Mouse (Mus musculus): ENCODE measurements around the gene Bloc1s2.

Gene Bloc1s2

DNA sequence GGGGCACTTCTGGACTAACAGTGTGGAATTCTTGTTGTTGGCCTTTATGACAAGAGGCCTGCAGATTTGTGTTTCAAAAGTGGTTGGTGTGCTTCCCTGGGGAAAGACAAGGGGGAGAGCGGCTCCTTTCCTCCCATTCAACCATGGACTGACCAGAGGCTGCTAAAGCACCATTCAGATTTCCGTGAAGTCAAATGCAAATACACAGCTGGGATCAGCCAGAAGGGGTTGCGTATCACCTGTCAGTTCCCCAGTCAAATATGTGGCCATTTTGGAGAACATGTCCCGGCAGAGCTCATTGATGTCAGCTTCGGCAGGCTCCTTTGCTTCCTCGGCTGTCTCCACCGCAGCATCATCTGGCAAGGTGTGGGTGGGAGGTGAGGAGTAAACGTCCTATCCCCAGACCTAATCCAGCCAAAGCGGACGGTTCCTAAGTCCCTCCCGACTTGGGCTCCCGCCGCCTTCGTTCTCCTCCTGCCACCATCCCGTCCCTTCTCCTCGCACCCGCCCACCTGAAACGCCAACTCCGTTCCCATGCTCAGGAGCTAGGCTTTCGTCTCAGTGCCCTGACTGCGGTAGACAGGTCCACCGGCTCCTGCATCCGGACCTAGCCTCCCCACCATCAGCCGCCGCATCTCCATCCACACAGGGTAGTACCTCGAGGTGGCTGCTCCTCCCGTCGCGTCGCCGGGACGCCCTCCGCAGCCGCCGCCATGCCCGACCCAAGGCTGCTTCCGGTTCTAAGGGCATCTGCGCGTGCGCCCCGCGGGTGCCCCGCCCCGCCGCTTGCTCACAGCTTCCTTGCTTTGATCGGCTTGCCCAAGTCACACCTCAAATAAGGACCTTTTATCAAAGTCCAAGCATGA, at the start of gene Bloc1s2:
Gene Bloc1s2, minus strand, starts transcription at position 745 of the 866 bp plus-strand sequence.
- DNase-seq: peak; percentile 93

- DNase-seq: peak; percentile 61
Observed at GRCm38 (mm10) chr19:44195138-44195537, 48.9 kb upstream of the Bloc1s2 start.

DNA sequence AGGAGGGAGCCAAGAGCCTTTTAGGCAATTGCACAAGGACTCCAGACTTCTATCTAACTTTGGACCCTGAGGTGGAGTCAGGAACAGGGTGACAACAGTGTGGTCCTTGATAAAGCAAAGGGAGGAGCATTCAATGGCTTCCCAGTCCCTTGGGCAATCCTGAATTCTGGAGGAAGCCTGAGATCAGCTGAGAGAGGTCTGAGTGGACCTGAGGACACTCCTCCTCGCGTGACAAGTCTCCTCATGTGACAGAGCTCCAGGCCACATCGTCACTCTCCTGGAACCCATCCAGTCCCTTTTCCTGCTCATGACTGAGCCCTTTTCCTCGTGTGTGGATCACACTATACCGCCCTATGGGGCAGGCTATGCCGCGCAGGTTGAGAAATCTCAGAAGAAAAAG, 47.7 kb upstream of the Bloc1s2 start:
- no peak for DNase-seq

- no peak for DNase-seq
Observed at GRCm38 (mm10) chr19:44192342-44192741, 46.1 kb upstream of the Bloc1s2 start, which contains the start of gene Pkd2l1. Gene Pkd2l1, minus strand, starts transcription at chr19:44192442.

- DNase-seq: no peak
Observed at GRCm38 (mm10) chr19:44189056-44189455, 42.8 kb upstream of the Bloc1s2 start.

DNA sequence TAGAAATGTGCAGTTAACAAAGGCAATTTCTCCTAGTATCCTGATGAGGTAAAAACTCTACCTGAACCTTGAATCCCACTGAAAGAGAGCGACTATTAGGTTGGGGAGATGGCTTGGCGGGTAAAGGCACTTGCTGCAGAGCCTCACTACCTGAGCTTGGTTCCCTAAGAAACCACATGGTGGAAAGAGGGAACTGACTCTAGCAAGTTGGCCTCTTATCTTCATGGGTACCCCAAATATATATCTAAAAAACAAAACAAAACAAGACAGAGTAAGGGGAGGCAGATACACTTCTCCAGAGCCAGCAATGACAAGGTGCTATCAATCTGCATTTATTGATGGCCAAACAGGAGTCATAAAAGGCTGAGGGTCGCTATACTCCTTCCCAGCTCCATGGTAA, 37.7 kb upstream of the Bloc1s2 start:
- DNase-seq: no peak

DNA sequence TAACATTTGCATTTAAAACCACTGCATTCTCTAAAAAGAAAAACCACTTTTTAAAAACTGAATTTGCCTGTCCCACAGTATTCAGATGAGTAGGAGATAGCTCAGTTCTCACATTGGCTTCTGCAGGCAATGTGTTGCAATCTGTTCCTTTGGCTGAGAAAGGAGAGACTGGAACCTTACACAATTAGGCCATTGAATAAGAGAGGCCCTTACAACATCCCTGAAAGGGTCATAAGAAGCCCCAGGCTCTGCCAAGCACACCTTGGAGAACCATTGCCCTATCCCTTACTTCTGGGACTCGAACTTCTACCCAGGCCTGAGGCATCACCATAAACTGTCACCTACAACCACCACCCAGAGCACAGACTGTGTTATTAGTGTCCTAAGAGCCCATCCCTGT, 34.3 kb upstream of the Bloc1s2 start:
- DNase-seq: no peak

- no peak for DNase-seq
Observed at GRCm38 (mm10) chr19:44176741-44177140, 30.5 kb upstream of the Bloc1s2 start.

DNA sequence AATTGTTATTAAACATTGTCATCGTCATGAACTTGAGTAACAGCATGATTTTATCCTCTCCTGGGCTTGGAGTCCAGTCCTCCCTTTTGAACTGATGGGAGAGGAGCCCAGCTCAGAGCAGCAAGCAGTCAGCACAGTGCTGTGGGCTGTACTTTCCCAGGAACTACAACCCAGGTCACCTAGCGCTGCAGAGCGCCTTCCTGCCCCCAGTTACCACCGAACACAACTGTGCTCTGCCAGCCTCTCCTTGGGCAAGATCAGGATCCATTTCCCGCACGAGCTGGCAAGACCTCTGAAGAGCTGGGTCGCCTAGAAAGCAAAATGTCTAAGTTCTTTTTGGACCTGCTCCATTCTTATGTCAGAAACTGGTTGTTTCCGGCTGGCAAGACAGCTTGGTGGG, 28.6 kb upstream of the Bloc1s2 start:
- DNase-seq: no peak

- DNase-seq: no peak
Observed at GRCm38 (mm10) chr19:44161515-44161914, 15.3 kb upstream of the Bloc1s2 start.

DNA sequence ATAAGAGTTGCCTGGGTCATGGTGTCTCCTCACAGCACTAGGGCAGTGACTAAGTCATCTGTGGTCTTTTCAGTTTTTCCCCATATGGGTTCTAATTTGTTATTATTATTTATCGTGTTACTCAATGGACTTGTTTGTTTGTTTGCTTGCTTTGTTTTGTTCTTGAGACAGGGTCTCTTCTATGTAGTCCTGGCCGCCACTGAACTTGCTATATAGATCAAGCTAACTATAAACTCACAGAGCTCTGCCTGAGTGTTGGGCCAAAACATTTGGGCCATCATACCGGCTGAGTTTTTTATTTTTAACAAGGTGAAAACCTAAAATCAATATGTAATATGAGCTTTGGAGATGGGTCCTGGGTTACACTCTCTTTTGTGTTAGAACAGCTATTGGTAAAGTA, 13.1 kb upstream of the Bloc1s2 start:
- DNase-seq: no peak

DNA sequence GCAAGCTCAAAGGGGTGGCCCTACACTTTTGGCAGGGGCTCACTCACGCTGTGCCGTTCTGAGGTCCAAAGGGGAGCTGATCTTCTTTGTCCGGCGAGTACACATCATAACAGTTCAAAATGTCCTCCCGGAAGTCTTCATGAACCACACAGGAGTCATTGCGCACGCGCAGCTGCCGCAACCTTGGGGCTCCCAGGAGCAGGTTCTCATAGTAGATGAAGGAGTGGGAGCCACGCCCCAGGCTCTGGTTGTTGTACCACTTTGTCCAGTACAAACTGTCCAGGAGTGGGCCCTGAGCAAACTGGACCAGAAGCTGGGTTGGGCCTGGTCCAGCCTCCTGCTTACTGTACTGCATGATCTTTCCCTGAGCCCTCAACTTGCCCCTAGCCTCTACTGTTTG, 10.8 kb upstream of the Bloc1s2 start:
- no peak for DNase-seq

DNA sequence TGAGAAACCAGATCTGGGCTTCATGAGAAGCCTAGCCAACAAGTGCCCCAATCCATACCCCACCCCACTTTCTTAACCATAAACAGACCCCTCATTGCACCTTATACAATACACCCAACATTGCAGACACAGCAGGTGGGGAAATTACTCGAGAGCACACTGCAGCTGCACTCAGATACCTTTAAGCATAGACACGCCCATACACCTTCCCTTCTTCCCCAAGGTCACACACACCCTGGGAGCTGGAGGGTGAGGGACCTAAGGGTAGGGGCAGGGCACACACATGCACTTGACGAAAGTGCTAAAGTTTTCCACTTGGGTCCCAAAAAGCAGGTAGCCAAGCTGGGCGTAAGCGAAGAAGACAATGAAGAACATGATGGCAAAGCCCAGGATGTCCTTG, 7.5 kb upstream of the Bloc1s2 start:
- no peak for DNase-seq

DNA sequence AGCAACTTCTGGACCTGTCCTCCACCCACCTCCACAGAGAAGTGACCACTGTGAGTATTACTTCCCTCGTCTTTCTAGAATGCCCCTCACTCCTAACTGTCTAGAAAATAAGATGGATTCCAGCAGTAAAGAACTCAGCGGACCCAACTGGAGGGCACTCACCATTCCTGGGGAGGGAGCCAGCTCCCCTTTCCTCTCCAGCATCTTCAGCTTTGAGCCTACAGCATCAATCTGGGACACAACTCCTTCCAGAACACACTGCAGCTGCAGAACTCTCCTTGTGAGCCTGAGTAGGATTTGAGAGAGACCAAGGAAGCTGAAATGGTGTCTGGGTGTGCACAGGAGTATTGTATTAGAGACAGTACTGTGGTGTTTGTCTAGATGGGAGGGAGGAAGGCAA, 2.7 kb upstream of the Bloc1s2 start:
- no peak for DNase-seq

GRCm38 (mm10) chr19:44148345-44148744, 2.1 kb upstream of the Bloc1s2 start:
- no peak for DNase-seq

DNA sequence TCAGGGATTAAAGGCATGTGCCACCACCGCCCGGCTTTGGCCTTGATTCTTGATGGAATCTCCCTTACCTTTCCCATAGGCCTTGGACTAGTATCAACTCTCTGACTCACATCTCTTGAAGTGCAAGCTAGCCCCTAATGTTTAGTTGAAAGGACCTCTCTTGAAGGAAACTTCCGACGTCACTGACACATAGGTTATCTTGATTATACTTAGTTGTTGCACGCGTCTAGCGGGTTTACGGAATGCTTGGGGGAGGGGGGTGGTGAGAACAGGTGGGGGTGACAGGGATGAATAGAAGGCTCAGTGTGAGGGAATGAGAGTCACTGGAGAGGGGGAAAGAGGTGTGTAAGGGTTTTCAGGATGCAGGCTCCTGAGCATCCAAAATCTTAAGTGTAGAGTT, 705 bp upstream of the Bloc1s2 start:
- DNase-seq: no peak

- DNase-seq: no peak
Observed at GRCm38 (mm10) chr19:44146568-44146879, 278 bp upstream of the Bloc1s2 start.

- DNase-seq: no peak
Observed at GRCm38 (mm10) chr19:44144366-44144765, 1.9 kb downstream of the Bloc1s2 start.

- DNase-seq: peak; percentile 7
Observed at GRCm38 (mm10) chr19:44135960-44136485, 10.2 kb downstream of the Bloc1s2 start.

DNA sequence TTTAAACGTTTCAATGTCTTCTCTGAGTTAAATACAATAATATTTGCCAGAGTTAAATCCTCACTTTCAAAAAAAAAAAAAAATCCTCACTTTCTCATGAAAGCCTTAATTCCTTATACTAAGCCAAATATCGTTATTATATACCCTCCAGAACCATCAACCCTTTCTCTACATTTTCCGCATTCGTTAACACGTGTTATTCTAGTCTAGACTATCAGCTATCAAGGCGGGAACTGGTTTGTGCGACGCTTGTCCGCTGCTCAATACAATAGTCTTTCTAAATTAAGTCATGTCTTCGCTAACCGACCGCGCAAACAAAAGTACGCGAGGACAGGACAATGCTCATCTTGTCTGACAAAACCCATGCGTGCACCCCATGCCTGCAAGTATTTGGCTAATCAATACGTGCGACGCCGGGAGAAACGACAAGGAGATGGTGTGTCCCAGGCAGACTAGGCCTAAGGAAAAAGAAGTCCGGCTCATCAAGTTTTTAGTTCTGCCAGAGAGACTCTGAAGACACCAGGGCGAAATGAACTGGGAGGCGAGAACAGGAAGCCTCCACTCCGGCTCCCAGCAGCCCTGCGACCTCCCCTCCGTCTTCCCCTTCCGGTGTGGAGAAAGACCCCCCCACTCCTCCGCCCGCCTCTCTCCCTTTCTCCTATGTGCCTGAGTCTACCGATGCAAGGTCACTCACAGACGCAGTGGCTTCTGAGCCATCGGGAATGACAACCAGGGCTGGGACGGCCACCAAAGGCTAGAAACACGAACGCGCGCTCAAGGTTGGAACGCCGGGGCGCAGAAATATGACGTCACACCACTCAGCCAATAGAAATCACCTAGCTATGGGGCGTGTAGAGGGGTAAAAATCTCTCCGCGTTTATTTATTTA, 10.9 kb downstream of the Bloc1s2 start, which contains the start of gene Cwf19l1:
Gene Cwf19l1, minus strand, starts transcription at position 805 of the 888 bp plus-strand sequence.
- peak; percentile 88 for DNase-seq

DNA sequence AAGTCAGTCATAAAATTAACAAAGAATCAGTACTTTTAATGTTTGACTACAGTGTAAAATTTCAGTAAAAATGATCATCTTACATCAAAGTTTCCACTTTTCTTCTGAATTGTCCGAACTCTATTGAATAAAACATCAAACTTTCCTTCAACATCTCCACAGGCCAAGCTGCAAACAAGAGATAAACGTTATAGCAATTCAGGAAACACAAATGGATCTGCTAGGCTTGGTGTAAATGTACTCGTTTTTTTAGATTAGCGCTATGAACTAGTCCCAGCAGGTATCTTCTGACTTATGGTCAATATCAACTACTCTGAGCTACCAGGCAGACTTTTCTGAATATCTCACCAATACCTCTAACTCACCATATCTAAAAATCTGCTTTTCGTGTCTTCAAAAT, 13.3 kb downstream of the Bloc1s2 start:
- DNase-seq: no peak

DNA sequence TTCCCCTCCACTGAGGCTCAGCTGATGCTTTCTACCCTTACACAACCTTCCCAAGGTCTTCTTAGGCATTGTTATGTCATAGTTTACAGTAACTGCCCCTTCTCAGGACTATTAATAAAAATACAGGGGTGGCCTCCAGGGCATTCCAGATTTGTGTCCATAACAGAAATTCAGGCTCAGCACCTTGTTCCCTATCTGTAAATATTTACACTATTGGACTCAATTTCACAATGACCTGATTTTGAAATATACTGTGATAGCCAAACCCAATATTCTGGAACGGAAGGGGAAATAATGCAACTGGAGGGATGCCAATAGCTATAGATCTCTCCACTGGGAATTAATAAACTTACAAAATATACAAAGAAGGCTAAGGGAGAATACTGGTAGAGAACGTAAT, 17.7 kb downstream of the Bloc1s2 start:
- no peak for DNase-seq

DNA sequence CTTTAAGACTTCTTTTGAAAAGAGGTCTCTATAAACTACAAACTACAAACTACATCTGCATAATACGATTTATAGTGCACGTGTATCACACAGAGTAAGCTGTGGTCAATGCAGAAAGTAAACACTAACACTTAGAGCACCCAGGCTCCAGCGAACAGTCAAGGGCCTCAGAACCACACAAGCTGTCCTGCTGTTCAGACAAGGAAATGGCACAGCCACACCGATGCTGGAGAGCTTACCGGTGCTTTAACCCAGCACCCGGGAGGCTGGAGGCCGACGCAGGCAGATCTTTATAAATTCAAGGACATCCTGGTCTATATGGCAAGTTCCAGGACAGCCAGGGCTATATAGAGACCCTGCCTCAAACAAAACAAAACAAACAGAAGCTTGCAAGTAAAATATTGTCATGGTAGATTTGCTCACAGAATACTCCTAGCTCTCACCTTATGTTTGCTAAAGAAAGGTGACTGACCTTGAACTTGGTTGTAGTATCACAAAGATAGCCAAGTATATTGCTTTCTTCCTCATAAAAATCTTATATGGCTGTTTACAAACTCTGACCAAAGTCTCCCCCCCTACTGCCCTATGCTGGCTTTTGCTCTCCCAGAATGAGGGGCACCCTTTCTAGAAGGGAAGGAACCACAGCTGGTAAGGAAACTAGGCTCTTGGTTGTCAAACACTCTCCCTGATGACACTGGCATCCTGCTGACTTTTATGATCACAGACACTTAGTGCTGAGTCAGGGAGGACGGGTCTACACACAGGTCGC, 18.3 kb downstream of the Bloc1s2 start:
- no peak for DNase-seq
